19 mouse cellular contexts compared by ENCODE assay signal in the genomic region with DNA sequence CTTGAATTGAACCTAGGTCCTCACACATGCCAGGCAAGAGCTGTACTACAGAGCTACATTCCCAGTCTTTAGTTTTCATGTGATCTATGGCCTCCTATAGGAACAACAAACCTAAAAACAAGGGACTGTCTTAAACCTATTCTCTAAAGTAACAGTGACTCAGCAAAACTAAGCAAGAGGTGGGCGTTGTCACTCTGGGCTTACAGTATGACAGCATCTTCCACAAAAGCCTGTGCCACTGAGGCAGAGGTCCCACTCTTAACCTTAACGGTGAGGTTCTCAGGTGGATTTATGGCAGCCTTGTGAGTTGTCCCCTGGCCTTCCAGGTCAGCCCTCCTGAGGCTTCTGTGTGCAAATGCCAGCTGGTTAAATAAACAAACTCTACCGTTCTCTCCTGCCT.
DNase-seq lines count a peak whose midpoint lies in the region; ATAC-seq lines count a peak whose summit lies in the region.
"Had no signal": no experiment of that assay in that cellular context is flagged by ENCODE, and none has a peak within 500 bp of the region (broad histone marks: within the 10 kb centered on the region; RNA-seq: fewer than 3 reads in every experiment).

No protein-coding gene starts in this region.

- no peak overlapping the region for H3K9ac ChIP-seq in liver, embryonic 12.5 days
- no peak overlapping the region for H3K9ac ChIP-seq in liver, embryonic 11.5 days (ENCODE audit: low read depth, low read length)
- H3K9ac ChIP-seq in liver, embryonic 13.5 days = no peak overlapping the region
- no peak overlapping the region for H3K9ac ChIP-seq in forebrain, embryonic 12.5 days
- H3K9ac ChIP-seq: forebrain, embryonic 15.5 days; heart, embryonic 13.5 days; hindbrain, embryonic 15.5 days had no signal

- H3K4me1 ChIP-seq in liver, embryonic 12.5 days = peaks cover 9% of the 10 kb centered on the region
- no peaks in the 10 kb centered on the region for H3K4me1 ChIP-seq in liver, embryonic 11.5 days (replicated peaks; ENCODE audit: control insufficient read depth, insufficient read depth, low read length)
- peaks cover 14% of the 10 kb centered on the region for H3K4me1 ChIP-seq in liver, embryonic 13.5 days (replicated peaks)
- H3K4me1 ChIP-seq in forebrain, embryonic 12.5 days = peaks cover 3% of the 10 kb centered on the region; the same call in 1 of the 2 replicates
- H3K4me1 ChIP-seq: forebrain, embryonic 15.5 days; heart, embryonic 13.5 days had no signal

- H3K4me2 ChIP-seq in liver, embryonic 12.5 days = no peak overlapping the region
- no peak overlapping the region for H3K4me2 ChIP-seq in liver, embryonic 11.5 days
- no peak overlapping the region for H3K4me2 ChIP-seq in liver, embryonic 13.5 days
- H3K4me2 ChIP-seq in forebrain, embryonic 12.5 days = no peak overlapping the region
- H3K4me2 ChIP-seq: forebrain, embryonic 15.5 days; heart, embryonic 13.5 days; hindbrain, embryonic 15.5 days had no signal

- DNase-seq in liver, embryonic 11.5 days (ENCODE audit: low spot score) = no peak
- DNase-seq in R1 (ENCODE audit: low read depth, low spot score) = peak; percentile 56
- peak; percentile 17 for DNase-seq in liver, embryonic 13.5 days
- DNase-seq in thymus, adult 18-20 months = no peak
- DNase-seq in left cerebral cortex, postnatal 25 days (ENCODE audit: low spot score in 2 of 2) = no peak
- DNase-seq: adrenal gland, adult 8-10 months; adrenal gland, postnatal 36 days; cerebellum, adult 11-12 months; cerebellum, adult 9-10 months; gastrocnemius, postnatal 36 days; heart, adult 11 months; heart, postnatal 36 days had no signal

- H3K36me3 ChIP-seq in liver, embryonic 12.5 days = no peaks in the 10 kb centered on the region
- H3K36me3 ChIP-seq in liver, embryonic 11.5 days (ENCODE audit: control insufficient read depth, insufficient read depth, low read length) = no peaks in the 10 kb centered on the region
- no peaks in the 10 kb centered on the region for H3K36me3 ChIP-seq in liver, embryonic 13.5 days
- H3K36me3 ChIP-seq in forebrain, embryonic 12.5 days (replicated peaks) = no peaks in the 10 kb centered on the region
- H3K36me3 ChIP-seq: embryonic facial prominence, embryonic 10.5 days; forebrain, embryonic 15.5 days; heart, embryonic 13.5 days; hindbrain, embryonic 15.5 days had no signal

- intact Hi-C loops in left cerebral cortex, postnatal 25 days (cut with DNase I) = no loop called here

- no peak overlapping the region for H3K4me3 ChIP-seq in liver, embryonic 12.5 days
- H3K4me3 ChIP-seq in liver, embryonic 11.5 days (ENCODE audit: low read depth, low read length) = no peak overlapping the region
- no peak overlapping the region for H3K4me3 ChIP-seq in liver, embryonic 13.5 days (replicated peaks)
- no peak overlapping the region for H3K4me3 ChIP-seq in forebrain, embryonic 12.5 days (replicated peaks)
- H3K4me3 ChIP-seq: embryonic facial prominence, embryonic 10.5 days; forebrain, embryonic 15.5 days; heart, embryonic 13.5 days; hindbrain, embryonic 15.5 days had no signal

- ATAC-seq in liver, embryonic 12.5 days = peak; percentile 69; the same call in 1 of the 2 replicates
- no peak; the same call in 1 of the 2 replicates for ATAC-seq in liver, embryonic 11.5 days (replicated peaks; ENCODE audit: low FRiP score)
- peak; percentile 68; the same call in 1 of the 2 replicates for ATAC-seq in liver, embryonic 13.5 days (ENCODE audit: low read depth)
- no peak for ATAC-seq in forebrain, embryonic 12.5 days (ENCODE audit: low FRiP score)
- ATAC-seq: forebrain, embryonic 15.5 days; Patski had no signal

- H3K27ac ChIP-seq in liver, embryonic 12.5 days = no peak overlapping the region
- no peak overlapping the region for H3K27ac ChIP-seq in liver, embryonic 11.5 days (ENCODE audit: low read depth, low read length)
- H3K27ac ChIP-seq in liver, embryonic 13.5 days = no peak overlapping the region
- H3K27ac ChIP-seq in forebrain, embryonic 12.5 days = no peak overlapping the region
- H3K27ac ChIP-seq: embryonic facial prominence, embryonic 10.5 days; forebrain, embryonic 15.5 days; heart, embryonic 13.5 days; hindbrain, embryonic 15.5 days had no signal

- peaks cover 23% of the 10 kb centered on the region for H3K27me3 ChIP-seq in liver, embryonic 12.5 days (replicated peaks)
- H3K27me3 ChIP-seq in liver, embryonic 11.5 days (replicated peaks; ENCODE audit: control insufficient read depth, insufficient read depth, low read length) = peaks cover 3% of the 10 kb centered on the region
- 0 out of 2 replicates have a peak, but pooled peaks cover under 1% of the 10 kb centered on the region for H3K27me3 ChIP-seq in liver, embryonic 13.5 days
- H3K27me3 ChIP-seq in forebrain, embryonic 12.5 days = peaks cover 60% of the 10 kb centered on the region
- H3K27me3 ChIP-seq: forebrain, embryonic 15.5 days; Patski had no signal

- H3K9me3 ChIP-seq in liver, embryonic 12.5 days (replicated peaks) = no peaks in the 10 kb centered on the region
- no peaks in the 10 kb centered on the region for H3K9me3 ChIP-seq in liver, embryonic 11.5 days (ENCODE audit: control insufficient read depth, low read length)
- H3K9me3 ChIP-seq in liver, embryonic 13.5 days (replicated peaks) = no peaks in the 10 kb centered on the region
- H3K9me3 ChIP-seq in forebrain, embryonic 12.5 days = no peaks in the 10 kb centered on the region
- H3K9me3 ChIP-seq: embryonic facial prominence, embryonic 10.5 days; forebrain, embryonic 15.5 days; heart, embryonic 13.5 days; hindbrain, embryonic 15.5 days had no signal

- WGBS in liver, embryonic 12.5 days (ENCODE audit: insufficient replicate concordance) = 50% methylated on average over 3 of the region's 3 CpGs
- 54% methylated on average over 3 of the region's 3 CpGs for WGBS in liver, embryonic 11.5 days
- 45% methylated on average over 3 of the region's 3 CpGs for WGBS in liver, embryonic 13.5 days (ENCODE audit: insufficient replicate concordance)
- WGBS in forebrain, embryonic 12.5 days = 93% methylated on average over 3 of the region's 3 CpGs

Comparison
In these comparisons a context has a peak if more than half of its experiments do, and no peak if none do; other contexts are left out.
1. ATAC-seq: peak in liver, embryonic 12.5 days (single experiment) and liver, embryonic 13.5 days (single experiment); none in liver, embryonic 11.5 days (single experiment) and forebrain, embryonic 12.5 days (single experiment).
2. DNase-seq: peak in R1 (single experiment) and liver, embryonic 13.5 days (single experiment); none in liver, embryonic 11.5 days (single experiment), thymus, adult 18-20 months (0 of 2) and left cerebral cortex, postnatal 25 days (0 of 2).